Mouse (Mus musculus): ENCODE measurements around the gene Tbc1d10a. TPM values are rescaled to one million over a fixed set of nuclear protein-coding genes. Genes with fewer than 3 reads are reported as not detected.

Tbc1d10a gene
- 30.0 and 30.3 TPM in 2 replicates for polyA plus RNA-seq (2015; fragmentation: Nextera tagmentation; extraction: Ambion mirVana)

DNA sequence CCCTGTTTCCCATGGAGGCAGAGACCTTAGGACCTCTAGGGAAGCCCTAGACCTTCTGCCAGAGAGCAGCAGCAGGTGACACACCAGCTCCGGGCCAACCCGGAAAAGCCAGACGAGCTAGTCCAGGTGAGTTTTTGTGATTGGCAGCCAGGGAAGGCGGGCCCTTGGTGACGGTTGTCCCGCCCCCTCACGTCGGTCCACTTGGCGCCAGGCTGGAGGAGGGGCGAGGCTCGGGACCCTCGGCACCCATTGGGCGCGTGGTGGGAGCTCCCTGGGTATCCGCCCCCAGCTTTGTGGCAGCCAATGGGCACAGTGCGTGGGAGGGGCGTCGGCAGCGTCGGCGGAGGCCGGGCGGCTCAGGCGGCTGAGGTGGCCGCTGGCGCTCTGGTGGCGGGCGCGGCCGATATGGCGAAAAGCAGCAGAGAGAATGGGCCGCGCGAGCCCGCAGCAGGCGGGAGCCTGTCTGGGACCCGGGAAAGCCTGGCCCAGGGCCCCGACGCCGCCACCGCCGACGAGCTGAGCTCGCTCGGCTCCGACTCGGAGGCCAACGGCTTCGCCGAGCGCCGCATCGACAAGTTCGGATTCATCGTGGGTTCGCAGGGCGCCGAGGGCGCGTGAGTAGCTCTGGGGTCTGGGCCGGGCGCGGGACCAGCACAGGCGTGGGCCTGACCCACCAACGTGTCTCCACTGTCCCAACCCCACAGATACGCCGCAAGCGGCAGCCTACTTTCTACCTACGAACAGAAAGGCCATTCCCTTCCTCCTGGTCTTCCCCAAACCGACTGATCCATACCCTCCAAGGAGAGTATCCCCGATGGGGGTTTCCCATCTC is at the start of gene Tbc1d10a:
Tbc1d10a (plus strand) TSS at position 304 of the 832 bp plus-strand sequence.
- peaks cover 29% of the 10 kb centered on the region for H3K4me1 ChIP-seq (replicated peaks)
- peak; percentile 99 for ATAC-seq (ENCODE audit: low read depth)
- WGBS, result under 1% methylated on average over 71 of the region's 71 CpGs
- H3K36me3 ChIP-seq, result peaks cover 19% of the 10 kb centered on the region
- no peaks in the 10 kb centered on the region for H3K27me3 ChIP-seq
- H3K4me2 ChIP-seq, result peak within 1 kb of the TSS; percentile 90
- H3K4me3 ChIP-seq, result peak within 1 kb of the TSS; percentile 81
- peak within 1 kb of the TSS; percentile 64; the same call in 1 of the 2 replicates for H3K27ac ChIP-seq (replicated peaks)
- H3K9me3 ChIP-seq, result no peaks in the 10 kb centered on the region
- peak within 1 kb of the TSS; percentile 89 for H3K9ac ChIP-seq

- Histone ChIP-seq H3K27me3 (no peaks in the 10 kb centered on the region), H3K9me3 (no peaks in the 10 kb centered on the region), H3K36me3 (peaks cover 68% of the 10 kb centered on the region), H3K27ac (replicated peaks) (no peak overlapping the region), H3K4me3 (no peak overlapping the region), H3K9ac (no peak overlapping the region), H3K4me1 (replicated peaks) (peaks cover 37% of the 10 kb centered on the region), H3K4me2 (no peak overlapping the region)
- WGBS, result 49% methylated on average over 2 of the region's 2 CpGs
- ATAC-seq (ENCODE audit: low read depth), result no peak
These were observed 47.6 kb upstream of the Tbc1d10a start for GRCm38 (mm10) chr11:4138964-4139363.

DNA sequence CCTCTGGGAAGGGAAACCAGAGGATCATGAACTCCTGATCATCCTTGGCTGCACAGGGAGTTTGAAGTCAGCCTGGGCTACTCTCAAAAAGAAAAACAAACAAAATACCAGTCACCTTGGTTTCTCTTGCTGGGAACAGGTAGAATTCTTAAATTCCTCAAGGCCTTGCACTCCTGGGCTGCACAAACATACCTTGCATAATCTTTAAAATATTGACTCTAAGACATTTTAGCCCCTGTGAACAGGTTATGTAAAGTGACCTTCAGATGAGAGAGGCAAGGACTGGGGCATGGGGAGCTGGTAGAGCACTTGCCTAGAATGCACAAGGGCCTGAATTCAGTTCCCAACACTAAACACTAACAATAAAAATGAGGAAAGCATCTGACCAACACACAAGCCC is 45.1 kb upstream of the Tbc1d10a start:
- H3K27ac ChIP-seq (replicated peaks), result no peak overlapping the region
- no peaks in the 10 kb centered on the region for H3K9me3 ChIP-seq
- H3K36me3 ChIP-seq, result peaks cover 80% of the 10 kb centered on the region
- H3K9ac ChIP-seq, result no peak overlapping the region
- no peak for ATAC-seq (ENCODE audit: low read depth)
- H3K4me1 ChIP-seq (replicated peaks), result peaks cover 23% of the 10 kb centered on the region
- H3K4me2 ChIP-seq, result no peak overlapping the region
- no peaks in the 10 kb centered on the region for H3K27me3 ChIP-seq
- H3K4me3 ChIP-seq, result no peak overlapping the region

DNA sequence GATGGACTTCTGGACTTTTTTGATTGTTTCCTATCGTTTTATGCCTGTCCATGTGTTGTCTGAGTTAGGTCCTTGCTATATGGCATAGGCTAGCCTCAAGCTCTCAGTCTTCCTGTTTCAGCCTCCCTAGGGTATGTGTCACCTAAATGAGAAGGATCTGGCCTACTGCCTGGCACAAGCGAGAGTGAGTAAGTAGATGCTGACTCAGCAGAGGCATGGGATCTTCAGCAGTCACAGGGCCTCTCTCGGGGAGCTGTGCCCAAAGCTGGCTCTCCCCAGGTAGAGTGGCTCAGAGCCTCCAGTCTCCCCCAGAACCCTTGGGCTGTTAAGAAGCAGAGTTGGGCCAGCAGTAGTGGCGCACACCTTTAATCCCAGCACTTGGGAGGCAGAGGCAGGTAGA is 44.2 kb upstream of the Tbc1d10a start:
- WGBS, result 90% methylated on average over 4 of the region's 4 CpGs
- H3K36me3 ChIP-seq, result peaks cover 83% of the 10 kb centered on the region
- H3K27me3 ChIP-seq, result no peaks in the 10 kb centered on the region
- ATAC-seq (ENCODE audit: low read depth), result no peak
- H3K9ac ChIP-seq, result no peak overlapping the region
- no peak overlapping the region for H3K4me2 ChIP-seq
- no peak overlapping the region for H3K4me3 ChIP-seq
- no peaks in the 10 kb centered on the region for H3K9me3 ChIP-seq
- H3K27ac ChIP-seq (replicated peaks), result no peak overlapping the region
- peaks cover 14% of the 10 kb centered on the region for H3K4me1 ChIP-seq (replicated peaks)

- H3K27ac ChIP-seq (replicated peaks), result no peak overlapping the region
- H3K4me2 ChIP-seq, result no peak overlapping the region
- no peak overlapping the region for H3K4me3 ChIP-seq
- ATAC-seq (ENCODE audit: low read depth), result no peak
- no peak overlapping the region for H3K9ac ChIP-seq
- H3K9me3 ChIP-seq, result no peaks in the 10 kb centered on the region
- no peaks in the 10 kb centered on the region for H3K27me3 ChIP-seq
- peaks cover 72% of the 10 kb centered on the region for H3K36me3 ChIP-seq
- WGBS, result 89% methylated on average over 21 of the region's 21 CpGs
- peaks cover 3% of the 10 kb centered on the region; the same call in 1 of the 2 replicates for H3K4me1 ChIP-seq (replicated peaks)
These were observed 43.1 kb upstream of the Tbc1d10a start for GRCm38 (mm10) chr11:4143281-4144062.

- Histone ChIP-seq H3K4me3 (no peak overlapping the region), H3K4me1 (replicated peaks) (no peaks in the 10 kb centered on the region), H3K4me2 (no peak overlapping the region), H3K9ac (no peak overlapping the region), H3K9me3 (no peaks in the 10 kb centered on the region), H3K36me3 (peaks cover 44% of the 10 kb centered on the region), H3K27me3 (no peaks in the 10 kb centered on the region), H3K27ac (replicated peaks) (no peak overlapping the region)
- ATAC-seq (ENCODE audit: low read depth), result no peak
- 77% methylated on average over 6 of the region's 6 CpGs for WGBS
These were observed 40.2 kb upstream of the Tbc1d10a start for GRCm38 (mm10) chr11:4146381-4146780.

DNA sequence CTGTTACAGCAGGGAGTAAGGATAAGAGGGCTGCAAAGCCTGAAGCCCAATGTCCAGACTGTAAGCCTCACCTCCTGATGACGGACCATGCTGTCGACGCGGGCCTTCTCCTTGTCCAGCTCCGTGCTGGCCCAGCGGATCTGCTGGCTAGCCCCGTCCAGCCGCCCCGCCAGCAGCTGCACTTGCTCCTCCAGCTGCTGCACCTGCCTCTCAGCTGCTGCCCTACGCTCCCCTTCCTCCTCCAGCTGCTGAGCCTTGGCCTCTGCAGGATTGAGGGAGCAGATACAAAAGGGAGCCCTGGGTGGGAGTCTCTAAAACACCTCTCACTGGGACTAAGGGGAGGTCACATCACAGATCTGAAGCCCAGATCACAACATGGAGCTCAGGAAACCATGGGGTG is 39.5 kb upstream of the Tbc1d10a start:
- no peak overlapping the region for H3K9ac ChIP-seq
- H3K4me2 ChIP-seq, result no peak overlapping the region
- no peak overlapping the region for H3K4me3 ChIP-seq
- WGBS, result 90% methylated on average over 10 of the region's 10 CpGs
- ATAC-seq (ENCODE audit: low read depth), result no peak
- no peaks in the 10 kb centered on the region for H3K9me3 ChIP-seq
- H3K4me1 ChIP-seq (replicated peaks), result no peaks in the 10 kb centered on the region
- no peak overlapping the region for H3K27ac ChIP-seq (replicated peaks)
- H3K27me3 ChIP-seq, result no peaks in the 10 kb centered on the region
- peaks cover 37% of the 10 kb centered on the region for H3K36me3 ChIP-seq

- H3K4me1 ChIP-seq (replicated peaks), result no peaks in the 10 kb centered on the region
- no peak overlapping the region for H3K9ac ChIP-seq
- no peaks in the 10 kb centered on the region for H3K9me3 ChIP-seq
- no peak overlapping the region for H3K27ac ChIP-seq (replicated peaks)
- H3K36me3 ChIP-seq, result peaks cover 26% of the 10 kb centered on the region
- no peak overlapping the region for H3K4me2 ChIP-seq
- WGBS, result 88% methylated on average over 5 of the region's 5 CpGs
- ATAC-seq (ENCODE audit: low read depth), result no peak
- H3K4me3 ChIP-seq, result no peak overlapping the region
- no peaks in the 10 kb centered on the region for H3K27me3 ChIP-seq
These were observed 38.5 kb upstream of the Tbc1d10a start for GRCm38 (mm10) chr11:4148120-4148519.

DNA sequence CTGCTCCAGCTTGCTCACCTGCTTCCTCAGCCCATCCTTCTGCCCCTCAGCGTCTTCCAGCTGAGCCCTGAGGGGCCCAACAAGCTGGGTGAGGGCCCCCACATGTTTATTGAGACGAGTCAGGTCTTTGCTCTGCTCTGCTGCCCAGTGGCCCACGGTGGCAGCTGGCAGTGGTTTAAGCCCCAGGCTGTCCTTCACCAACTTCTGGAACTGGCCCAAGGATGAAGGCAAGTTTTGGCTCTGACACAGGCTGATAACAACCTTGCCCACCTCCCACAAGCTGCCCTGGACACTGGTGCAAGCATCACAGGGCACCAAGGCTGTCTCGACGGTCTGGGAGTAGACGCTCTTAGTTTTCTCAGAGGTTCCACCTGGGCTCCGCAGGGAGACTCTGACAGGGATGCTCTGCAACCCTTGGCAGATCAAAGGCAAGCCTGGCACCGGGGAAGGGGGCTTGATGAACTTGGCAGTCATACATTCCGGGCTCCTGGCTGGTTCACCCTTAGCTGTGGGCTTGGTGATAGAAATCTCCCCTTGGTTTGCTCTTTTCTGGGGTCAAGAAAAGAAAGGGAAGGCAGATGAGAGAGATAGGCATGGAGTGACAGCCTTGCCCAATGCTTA is 37.9 kb upstream of the Tbc1d10a start:
- Histone ChIP-seq H3K4me3 (no peak overlapping the region), H3K27ac (replicated peaks) (no peak overlapping the region), H3K9me3 (no peaks in the 10 kb centered on the region), H3K27me3 (no peaks in the 10 kb centered on the region), H3K4me2 (no peak overlapping the region), H3K36me3 (peaks cover 21% of the 10 kb centered on the region), H3K4me1 (replicated peaks) (no peaks in the 10 kb centered on the region), H3K9ac (no peak overlapping the region)
- 92% methylated on average over 9 of the region's 9 CpGs for WGBS
- ATAC-seq (ENCODE audit: low read depth), result no peak

- H3K36me3 ChIP-seq, result peaks cover 12% of the 10 kb centered on the region; the same call in 1 of the 2 replicates
- H3K4me2 ChIP-seq, result no peak overlapping the region
- no peak overlapping the region for H3K9ac ChIP-seq
- no peaks in the 10 kb centered on the region for H3K9me3 ChIP-seq
- no peaks in the 10 kb centered on the region for H3K4me1 ChIP-seq (replicated peaks)
- H3K27ac ChIP-seq (replicated peaks), result no peak overlapping the region
- no peaks in the 10 kb centered on the region for H3K27me3 ChIP-seq
- WGBS, result 89% methylated on average over 6 of the region's 6 CpGs
- no peak for ATAC-seq (ENCODE audit: low read depth)
- no peak overlapping the region for H3K4me3 ChIP-seq
These were observed 36.7 kb upstream of the Tbc1d10a start for GRCm38 (mm10) chr11:4149886-4150285.

- Histone ChIP-seq H3K27me3 (no peaks in the 10 kb centered on the region), H3K27ac (replicated peaks) (no peak overlapping the region), H3K4me1 (replicated peaks) (0 out of 2 replicates have a peak, but pooled peaks cover 5% of the 10 kb centered on the region), H3K9ac (no peak overlapping the region), H3K9me3 (no peaks in the 10 kb centered on the region), H3K4me3 (no peak overlapping the region), H3K36me3 (peaks cover 4% of the 10 kb centered on the region; the same call in 1 of the 2 replicates), H3K4me2 (no peak overlapping the region)
- 95% methylated on average over 7 of the region's 7 CpGs for WGBS
- no peak for ATAC-seq (ENCODE audit: low read depth)
These were observed 32.9 kb upstream of the Tbc1d10a start for GRCm38 (mm10) chr11:4153694-4154093.

DNA sequence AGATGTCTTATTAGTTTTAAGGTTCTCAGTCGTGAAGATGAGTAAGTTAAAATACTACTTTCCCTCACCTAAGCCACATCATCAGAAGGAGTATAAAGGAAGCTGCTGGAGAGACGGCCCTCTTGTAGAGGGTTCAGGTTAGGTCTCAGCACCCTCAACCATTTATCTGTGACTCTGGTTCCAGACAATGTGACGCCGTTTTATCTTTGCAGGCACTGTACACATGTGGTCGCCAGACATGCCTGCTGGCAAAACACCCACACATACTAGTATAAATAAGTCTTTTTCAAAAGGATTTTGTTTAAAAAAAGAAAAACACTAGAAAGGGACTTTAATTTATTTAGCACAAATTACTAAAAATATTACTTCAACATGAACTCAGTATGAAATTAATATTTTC is 30.9 kb upstream of the Tbc1d10a start:
- Histone ChIP-seq H3K36me3 (peaks cover 4% of the 10 kb centered on the region; the same call in 1 of the 2 replicates), H3K4me2 (no peak overlapping the region), H3K27ac (replicated peaks) (no peak overlapping the region), H3K4me1 (replicated peaks) (peaks cover 16% of the 10 kb centered on the region), H3K27me3 (no peaks in the 10 kb centered on the region), H3K9me3 (no peaks in the 10 kb centered on the region), H3K4me3 (no peak overlapping the region), H3K9ac (no peak overlapping the region)
- no peak for ATAC-seq (ENCODE audit: low read depth)
- WGBS, result 73% methylated on average over 5 of the region's 5 CpGs
